Mouse (Mus musculus) liver, adult 2 months (tissue): ENCODE data around the gene Olfr1100. TPM values are rescaled to one million over a fixed set of nuclear protein-coding genes. Genes with fewer than 3 reads are reported as not detected.

ENCODE experiments used
- DNase-seq: peaks from one replicate; pipeline ENCODE4 v3.0.0-alpha.2; 2011; ENCODE audit warnings: low read depth, low spot score; ENCODE audit errors: extremely low read depth
- H3K27ac ChIP-seq: fragments of 200-500 bp; replicated peaks from 2 replicates; pipeline ENCODE4 v1.5.1; 2012; ENCODE audit warnings: low read depth, mild to moderate bottlenecking, control low read depth, inconsistent platforms, low read length; ENCODE audit not compliant: insufficient read depth
- H3K27me3 ChIP-seq: fragments of 200-500 bp; 2 replicates; pipeline ENCODE4 v1.6.1; 2012; ENCODE audit warnings: mild to moderate bottlenecking, moderate library complexity, low read length, inconsistent platforms; ENCODE audit not compliant: control insufficient read depth, insufficient read depth
- H3K36me3 ChIP-seq: fragments of 200-500 bp; 2 replicates; pipeline ENCODE4 v1.6.1; 2012; ENCODE audit warnings: low read length, inconsistent platforms; ENCODE audit not compliant: control insufficient read depth, insufficient read depth
- H3K4me1 ChIP-seq: fragments of 200-500 bp; 2 replicates; pipeline ENCODE4 v1.6.1; 2011; ENCODE audit warnings: low read length; ENCODE audit not compliant: control insufficient read depth, insufficient read depth
- H3K4me3 ChIP-seq: fragments of 200-500 bp; 2 replicates; pipeline ENCODE4 v1.5.1; 2011; ENCODE audit warnings: low read depth, mild to moderate bottlenecking, control low read depth, low read length, moderate library complexity; ENCODE audit not compliant: insufficient read depth
- H3K79me2 ChIP-seq: fragments of 200-500 bp; 2 replicates; pipeline ENCODE4 v1.6.1; 2012; ENCODE audit warnings: inconsistent platforms, mild to moderate bottlenecking, low read length, moderate library complexity; ENCODE audit not compliant: control insufficient read depth, insufficient read depth
- H3K9ac ChIP-seq: fragments of 200-500 bp; 2 replicates; pipeline ENCODE4 v1.6.1; 2012; ENCODE audit warnings: low read depth, mild to moderate bottlenecking, control low read depth, inconsistent platforms, low read length
- CTCF ChIP-seq: fragments of 200-500 bp; IDR thresholded peaks from 2 replicates; pipeline ENCODE4 v1.5.1; 2011; ENCODE audit warnings: low read depth, low read length, control low read depth
- POLR2A ChIP-seq: fragments of 200-500 bp; IDR thresholded peaks from 2 replicates; pipeline ENCODE4 v1.6.1; 2011; ENCODE audit warnings: low read length, control low read depth; ENCODE audit not compliant: insufficient read depth; ENCODE audit errors: extremely low read depth
- WGBS: fragments of 180-500 bp; shearing (Covaris S2); methylation state at CpG from one replicate; pipeline ENCODE4 v1.1.7; 2018; 5-methylcytosine and 5-hydroxymethylcytosine counted together
- polyA plus RNA-seq: library from polyadenylated mRNA; depleted of rRNA; stranded (reverse); fragments of >200 nt; gene quantifications from 2 replicates; pipeline ENCODE4 v1.2.3, GENCODE M21; 2012; rRNA removed
- total RNA-seq: library from RNA; depleted of rRNA; stranded (reverse); fragments of >200 nt; gene quantifications from 2 replicates; pipeline ENCODE4 v1.2.3, GENCODE M21; 2014; rRNA removed

Olfr1100 gene
- not detected in 2 replicates for total RNA-seq
- not detected in 2 replicates for polyA plus RNA-seq

GRCm38 (mm10) chr2:86979854-86980253 lies at the start of gene Olfr1100:
Olfr1100 (minus strand) TSS chr2:86979954.
- Histone ChIP-seq H3K4me3 (no peak within 1 kb of the TSS), H3K79me2 (no peaks in the 10 kb centered on the region), H3K9ac (no peak within 1 kb of the TSS), H3K36me3 (no peaks in the 10 kb centered on the region), H3K27me3 (no peaks in the 10 kb centered on the region), H3K27ac (no peak within 1 kb of the TSS), H3K4me1 (no peaks in the 10 kb centered on the region)
- no peak for TF ChIP-seq POLR2A
- no peak for TF ChIP-seq CTCF
- no peak for DNase-seq
- 68% methylated on average over 3 of the region's 3 CpGs for WGBS

GRCm38 (mm10) chr2:87026980-87027379 lies 47.2 kb upstream of the Olfr1100 start, which contains the start of gene Olfr1104:
Olfr1104 (minus strand) TSS chr2:87027080.
- DNase-seq: no peak
- H3K4me1 ChIP-seq: no peaks in the 10 kb centered on the region
- H3K79me2 ChIP-seq: no peaks in the 10 kb centered on the region
- no peak for TF ChIP-seq CTCF
- TF ChIP-seq POLR2A: no peak
- no peak within 1 kb of the TSS for H3K4me3 ChIP-seq
- no peaks in the 10 kb centered on the region for H3K36me3 ChIP-seq
- H3K9ac ChIP-seq: no peak within 1 kb of the TSS
- WGBS: 53% methylated on average over 1 of the region's 1 CpGs
- no peak within 1 kb of the TSS for H3K27ac ChIP-seq
- no peaks in the 10 kb centered on the region for H3K27me3 ChIP-seq

- Histone ChIP-seq H3K9ac (no peak within 1 kb of the TSS), H3K27ac (no peak within 1 kb of the TSS), H3K79me2 (no peaks in the 10 kb centered on the region), H3K4me1 (no peaks in the 10 kb centered on the region), H3K27me3 (no peaks in the 10 kb centered on the region), H3K36me3 (no peaks in the 10 kb centered on the region), H3K4me3 (no peak within 1 kb of the TSS)
- no peak for DNase-seq
- no peak for TF ChIP-seq CTCF
- TF ChIP-seq POLR2A: no peak
These were observed 18.3 kb upstream of the Olfr1100 start, which contains the start of gene Olfr1102 for GRCm38 (mm10) chr2:86998098-86998497. Olfr1102 (plus strand) TSS chr2:86998398.

- DNase-seq: no peak
- no peak for TF ChIP-seq CTCF
- H3K9ac ChIP-seq: no peak within 1 kb of the TSS
- H3K36me3 ChIP-seq: no peaks in the 10 kb centered on the region
- no peaks in the 10 kb centered on the region for H3K27me3 ChIP-seq
- WGBS: 56% methylated on average over 3 of the region's 3 CpGs
- H3K4me1 ChIP-seq: no peaks in the 10 kb centered on the region
- H3K4me3 ChIP-seq: no peak within 1 kb of the TSS
- H3K79me2 ChIP-seq: no peaks in the 10 kb centered on the region
- H3K27ac ChIP-seq: no peak within 1 kb of the TSS
These were observed 11.4 kb upstream of the Olfr1100 start, which contains the start of gene Olfr1101 for GRCm38 (mm10) chr2:86991121-86991520. Olfr1101 (minus strand) TSS chr2:86991221.

GRCm38 (mm10) chr2:86960593-86960992 lies 19.2 kb downstream of the Olfr1100 start, which contains the start of gene Olfr1099:
Olfr1099 (minus strand) TSS chr2:86960693.
- Histone ChIP-seq H3K27ac (no peak within 1 kb of the TSS), H3K27me3 (no peaks in the 10 kb centered on the region), H3K36me3 (no peaks in the 10 kb centered on the region), H3K79me2 (no peaks in the 10 kb centered on the region), H3K4me1 (no peaks in the 10 kb centered on the region), H3K9ac (no peak within 1 kb of the TSS), H3K4me3 (no peak within 1 kb of the TSS)
- WGBS: 67% methylated on average over 1 of the region's 1 CpGs
- TF ChIP-seq POLR2A (no peak), CTCF (no peak)
- no peak for DNase-seq

- no peaks in the 10 kb centered on the region for H3K36me3 ChIP-seq
- no peaks in the 10 kb centered on the region for H3K27me3 ChIP-seq
- H3K4me1 ChIP-seq: no peaks in the 10 kb centered on the region
These were observed 53.2 kb downstream of the Olfr1100 start for GRCm38 (mm10) chr2:86926557-86926956.

More at GRCm38 (mm10) chr2:86926557-86926956, 53.2 kb downstream of the Olfr1100 start:
- Histone ChIP-seq H3K27ac (no peak overlapping the region), H3K79me2 (no peaks in the 10 kb centered on the region), H3K9ac (no peak overlapping the region), H3K4me3 (no peak overlapping the region)
- no peak for DNase-seq
- no peak for TF ChIP-seq POLR2A
- no peak for TF ChIP-seq CTCF

Other genes starting within 250 kb of the Olfr1100 start
- not detected in 2 replicates for gene Olfr1089, start 246.3 kb downstream of the Olfr1100 start, total RNA-seq
- not detected in 2 replicates for gene Olfr1089, start 246.3 kb downstream of the Olfr1100 start, polyA plus RNA-seq
- gene Olfr1090, start 221.0 kb downstream of the Olfr1100 start, total RNA-seq: not detected in 2 replicates
- gene Olfr1090, start 221.0 kb downstream of the Olfr1100 start, polyA plus RNA-seq: not detected in 2 replicates
- gene Olfr1093, start 197.5 kb downstream of the Olfr1100 start, total RNA-seq: not detected in 2 replicates
- gene Olfr1093, start 197.5 kb downstream of the Olfr1100 start, polyA plus RNA-seq: not detected in 2 replicates
- gene Olfr141, start 169.9 kb downstream of the Olfr1100 start, total RNA-seq: not detected in 2 replicates
- not detected in 2 replicates for gene Olfr141, start 169.9 kb downstream of the Olfr1100 start, polyA plus RNA-seq
- not detected in 2 replicates for gene Olfr1094, start 155.3 kb downstream of the Olfr1100 start, total RNA-seq
- gene Olfr1094, start 155.3 kb downstream of the Olfr1100 start, polyA plus RNA-seq: not detected in 2 replicates
- not detected in 2 replicates for gene Olfr1095, start 128.3 kb downstream of the Olfr1100 start, total RNA-seq
- not detected in 2 replicates for gene Olfr1095, start 128.3 kb downstream of the Olfr1100 start, polyA plus RNA-seq
- gene Gm13723, start 105.2 kb downstream of the Olfr1100 start, total RNA-seq: not detected in 2 replicates
- not detected in 2 replicates for gene Gm13723, start 105.2 kb downstream of the Olfr1100 start, polyA plus RNA-seq
- not detected in 2 replicates for gene Olfr1097, start 87.7 kb downstream of the Olfr1100 start, total RNA-seq
- not detected in 2 replicates for gene Olfr1097, start 87.7 kb downstream of the Olfr1100 start, polyA plus RNA-seq
- gene Olfr1098, start 55.4 kb downstream of the Olfr1100 start, total RNA-seq: not detected in 2 replicates
- not detected in 2 replicates for gene Olfr1098, start 55.4 kb downstream of the Olfr1100 start, polyA plus RNA-seq
- not detected in 2 replicates for gene Olfr1099, start 19.3 kb downstream of the Olfr1100 start, total RNA-seq
- not detected in 2 replicates for gene Olfr1099, start 19.3 kb downstream of the Olfr1100 start, polyA plus RNA-seq
- not detected in 2 replicates for gene Olfr1101, start 11.3 kb upstream of the Olfr1100 start, total RNA-seq
- not detected in 2 replicates for gene Olfr1101, start 11.3 kb upstream of the Olfr1100 start, polyA plus RNA-seq
- gene Olfr1102, start 18.4 kb upstream of the Olfr1100 start, total RNA-seq: not detected in 2 replicates
- not detected in 2 replicates for gene Olfr1102, start 18.4 kb upstream of the Olfr1100 start, polyA plus RNA-seq
- not detected in 2 replicates for gene Olfr1104, start 47.1 kb upstream of the Olfr1100 start, total RNA-seq
- not detected in 2 replicates for gene Olfr1104, start 47.1 kb upstream of the Olfr1100 start, polyA plus RNA-seq
- not detected in 2 replicates for gene Olfr1105, start 56.6 kb upstream of the Olfr1100 start, total RNA-seq
- not detected in 2 replicates for gene Olfr1105, start 56.6 kb upstream of the Olfr1100 start, polyA plus RNA-seq
- not detected in 2 replicates for gene Olfr1106, start 72.3 kb upstream of the Olfr1100 start, total RNA-seq
- gene Olfr1106, start 72.3 kb upstream of the Olfr1100 start, polyA plus RNA-seq: not detected in 2 replicates
- not detected in 2 replicates for gene Olfr1107, start 95.9 kb upstream of the Olfr1100 start, total RNA-seq
- gene Olfr1107, start 95.9 kb upstream of the Olfr1100 start, polyA plus RNA-seq: not detected in 2 replicates
- gene Olfr1109, start 116.1 kb upstream of the Olfr1100 start, total RNA-seq: not detected in 2 replicates
- gene Olfr1109, start 116.1 kb upstream of the Olfr1100 start, polyA plus RNA-seq: not detected in 2 replicates
- not detected in 2 replicates for gene Olfr259, start 134.6 kb upstream of the Olfr1100 start, total RNA-seq
- not detected in 2 replicates for gene Olfr259, start 134.6 kb upstream of the Olfr1100 start, polyA plus RNA-seq
- not detected in 2 replicates for gene Olfr1110, start 160.3 kb upstream of the Olfr1100 start, total RNA-seq
- gene Olfr1110, start 160.3 kb upstream of the Olfr1100 start, polyA plus RNA-seq: not detected in 2 replicates
- not detected in 2 replicates for gene Olfr1111, start 172.7 kb upstream of the Olfr1100 start, total RNA-seq
- not detected in 2 replicates for gene Olfr1111, start 172.7 kb upstream of the Olfr1100 start, polyA plus RNA-seq
- gene Olfr1112, start 207.8 kb upstream of the Olfr1100 start, total RNA-seq: not detected in 2 replicates
- not detected in 2 replicates for gene Olfr1112, start 207.8 kb upstream of the Olfr1100 start, polyA plus RNA-seq
- gene Olfr1113, start 229.0 kb upstream of the Olfr1100 start, total RNA-seq: not detected in 2 replicates
- not detected in 2 replicates for gene Olfr1113, start 229.0 kb upstream of the Olfr1100 start, polyA plus RNA-seq